27 mouse cellular contexts compared by ENCODE assay signal in the genomic region with DNA sequence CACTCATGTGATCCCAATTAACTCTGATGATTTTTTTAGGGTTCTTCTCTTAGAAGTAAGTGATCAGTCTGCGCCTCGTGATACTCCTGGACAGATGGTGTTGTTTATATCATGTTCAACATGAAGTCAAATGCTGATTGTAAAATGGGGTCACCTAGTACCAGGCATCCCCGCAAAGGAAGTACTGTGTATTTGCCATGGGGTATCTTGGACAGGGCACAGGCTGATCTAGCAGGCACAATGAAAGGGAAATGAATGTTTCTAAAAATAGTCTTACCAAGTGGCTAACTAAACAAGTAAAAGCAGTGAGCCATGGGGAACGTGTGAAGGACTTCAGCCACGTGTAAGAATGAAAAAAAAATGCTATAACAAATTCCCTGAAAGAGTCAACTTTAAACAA. TPM values are rescaled to one million over a fixed set of nuclear protein-coding genes. Genes with fewer than 3 reads are reported as not detected.
DNase-seq lines count a peak whose midpoint lies in the region; ATAC-seq and TF ChIP-seq lines count a peak whose summit lies in the region.
"Had no signal": no experiment of that assay in that cellular context is flagged by ENCODE, and none has a peak within 500 bp of the region (broad histone marks: within the 10 kb centered on the region; RNA-seq: fewer than 3 reads in every experiment).

No protein-coding gene starts in this region.

- ATAC-seq in cerebellum, adult (ENCODE audit: insufficient number of reproducible peaks, low FRiP score, low TSS enrichment), result peak; percentile 45; the same call in 1 of the 2 replicates
- ATAC-seq in intestine, embryonic 14.5 days (replicated peaks; ENCODE audit: low FRiP score, low TSS enrichment, low read depth), result no peak
- no peak for ATAC-seq in intestine, embryonic 16.5 days
- ATAC-seq in lung, postnatal 0 days, result no peak
- ATAC-seq: forebrain, embryonic 15.5 days had no signal

- TF ChIP-seq EP300 in heart, adult 2 months (IDR thresholded peaks at IDR 0.05; ENCODE audit: insufficient read depth, low read depth, low read length), result no peak
- no peak for TF ChIP-seq EP300 in lung, postnatal 0 days (IDR thresholded peaks at IDR 0.05)

- no peak for TF ChIP-seq CTCF in heart, adult 2 months (IDR thresholded peaks at IDR 0.05)
- no peak for TF ChIP-seq CTCF in lung, postnatal 0 days (IDR thresholded peaks at IDR 0.05)

- TF ChIP-seq POLR2A in heart, adult 2 months (IDR thresholded peaks at IDR 0.05; ENCODE audit: insufficient read depth, low read depth, low read length), result no peak

- intact Hi-C loops in heart, adult 2 months (cut with DNase I), result no loop called here

- no peak overlapping the region for H3K4me3 ChIP-seq in heart, adult 2 months
- H3K4me3 ChIP-seq in intestine, embryonic 14.5 days (ENCODE audit: low read depth, low read length), result no peak overlapping the region
- no peak overlapping the region for H3K4me3 ChIP-seq in intestine, embryonic 16.5 days (ENCODE audit: low read length)
- no peak overlapping the region for H3K4me3 ChIP-seq in lung, postnatal 0 days (ENCODE audit: low read depth, low read length)
- H3K4me3 ChIP-seq: embryonic facial prominence, embryonic 10.5 days; forebrain, embryonic 15.5 days; hindbrain, embryonic 15.5 days; limb, embryonic 13.5 days; liver, embryonic 12.5 days; midbrain, embryonic 12.5 days; neural tube, embryonic 15.5 days; stomach, embryonic 15.5 days had no signal

- H3K27me3 ChIP-seq in heart, adult 2 months (ENCODE audit: control insufficient read depth, insufficient read depth, low read length), result no peaks in the 10 kb centered on the region
- H3K27me3 ChIP-seq in intestine, embryonic 14.5 days (replicated peaks; ENCODE audit: control insufficient read depth, insufficient read depth, low read length), result no peaks in the 10 kb centered on the region
- no peaks in the 10 kb centered on the region for H3K27me3 ChIP-seq in intestine, embryonic 16.5 days (replicated peaks; ENCODE audit: control insufficient read depth, insufficient read depth, low read length)
- H3K27me3 ChIP-seq in lung, postnatal 0 days (replicated peaks; ENCODE audit: insufficient read depth, low read length), result no peaks in the 10 kb centered on the region
- H3K27me3 ChIP-seq: forebrain, embryonic 15.5 days; hindbrain, embryonic 15.5 days; liver, embryonic 12.5 days; midbrain, embryonic 12.5 days; neural tube, embryonic 15.5 days; stomach, embryonic 15.5 days had no signal

- no peak for DNase-seq in cerebellum, postnatal 4 days (ENCODE audit: low spot score in 2 of 2)
- DNase-seq in heart, adult 2 months, result no peak
- DNase-seq in heart, adult 11 months, result no peak
- DNase-seq in intestine, embryonic 14.5 days (ENCODE audit: low spot score), result peak; percentile 33
- DNase-seq in lung, postnatal 0 days (ENCODE audit: low spot score), result peak; percentile 47
- no peak for DNase-seq in lung, postnatal 25 days (ENCODE audit: low spot score)
- DNase-seq: adrenal gland, postnatal 10 days; layer of hippocampus, adult 9-11 months; lung, adult 18-20 months; right cerebral cortex, adult 18-20 months; right cerebral cortex, postnatal 4 days; thymus, postnatal 25 days had no signal

- H3K79me2 ChIP-seq in heart, adult 2 months (replicated peaks; ENCODE audit: control insufficient read depth, insufficient read depth, low read length), result no peaks in the 10 kb centered on the region

- H3K4me2 ChIP-seq in intestine, embryonic 14.5 days (ENCODE audit: low read length), result no peak overlapping the region
- no peak overlapping the region for H3K4me2 ChIP-seq in intestine, embryonic 16.5 days (ENCODE audit: low read depth, low read length)
- no peak overlapping the region for H3K4me2 ChIP-seq in lung, postnatal 0 days (replicated peaks; ENCODE audit: low read depth, low read length)
- H3K4me2 ChIP-seq: forebrain, embryonic 15.5 days; hindbrain, embryonic 15.5 days; limb, embryonic 13.5 days; midbrain, embryonic 12.5 days; neural tube, embryonic 15.5 days; stomach, embryonic 15.5 days had no signal

- H3K9me3 ChIP-seq in intestine, embryonic 14.5 days (ENCODE audit: control insufficient read depth, low read length), result no peaks in the 10 kb centered on the region
- no peaks in the 10 kb centered on the region for H3K9me3 ChIP-seq in intestine, embryonic 16.5 days (ENCODE audit: control insufficient read depth, low read length)
- H3K9me3 ChIP-seq in lung, postnatal 0 days (ENCODE audit: low read length), result no peaks in the 10 kb centered on the region
- H3K9me3 ChIP-seq: embryonic facial prominence, embryonic 10.5 days; forebrain, embryonic 15.5 days; hindbrain, embryonic 15.5 days; limb, embryonic 13.5 days; liver, embryonic 12.5 days; midbrain, embryonic 12.5 days; neural tube, embryonic 15.5 days; stomach, embryonic 15.5 days had no signal

- H3K9ac ChIP-seq in heart, adult 2 months (ENCODE audit: low read depth, low read length), result no peak overlapping the region
- no peak overlapping the region for H3K9ac ChIP-seq in intestine, embryonic 14.5 days (ENCODE audit: low read length)
- H3K9ac ChIP-seq in intestine, embryonic 16.5 days (ENCODE audit: low read depth, low read length), result no peak overlapping the region
- H3K9ac ChIP-seq in lung, postnatal 0 days (replicated peaks; ENCODE audit: low read depth), result no peak overlapping the region
- H3K9ac ChIP-seq: forebrain, embryonic 15.5 days; hindbrain, embryonic 15.5 days; limb, embryonic 13.5 days; liver, embryonic 12.5 days; midbrain, embryonic 12.5 days; neural tube, embryonic 15.5 days; stomach, embryonic 15.5 days had no signal

- no peaks in the 10 kb centered on the region for H3K36me3 ChIP-seq in heart, adult 2 months (ENCODE audit: control insufficient read depth, insufficient read depth, low read length)
- no peaks in the 10 kb centered on the region for H3K36me3 ChIP-seq in intestine, embryonic 14.5 days (ENCODE audit: control insufficient read depth, insufficient read depth, low read length)
- no peaks in the 10 kb centered on the region for H3K36me3 ChIP-seq in intestine, embryonic 16.5 days (ENCODE audit: control insufficient read depth, insufficient read depth, low read length)
- no peaks in the 10 kb centered on the region for H3K36me3 ChIP-seq in lung, postnatal 0 days (ENCODE audit: insufficient read depth, low read length)
- H3K36me3 ChIP-seq: embryonic facial prominence, embryonic 10.5 days; forebrain, embryonic 15.5 days; hindbrain, embryonic 15.5 days; limb, embryonic 13.5 days; liver, embryonic 12.5 days; midbrain, embryonic 12.5 days; neural tube, embryonic 15.5 days; stomach, embryonic 15.5 days had no signal

- H3K27ac ChIP-seq in heart, adult 2 months, result peak overlapping the region; percentile 18; the same call in 1 of the 2 replicates
- H3K27ac ChIP-seq in intestine, embryonic 14.5 days (ENCODE audit: low read depth), result no peak overlapping the region
- no peak overlapping the region for H3K27ac ChIP-seq in intestine, embryonic 16.5 days (ENCODE audit: low read length)
- no peak overlapping the region for H3K27ac ChIP-seq in lung, postnatal 0 days (ENCODE audit: low read length)
- H3K27ac ChIP-seq: embryonic facial prominence, embryonic 10.5 days; forebrain, embryonic 15.5 days; hindbrain, embryonic 15.5 days; limb, embryonic 13.5 days; liver, embryonic 12.5 days; midbrain, embryonic 12.5 days; neural tube, embryonic 15.5 days; stomach, embryonic 15.5 days had no signal

- H3K4me1 ChIP-seq in heart, adult 2 months (ENCODE audit: control insufficient read depth, insufficient read depth, low read length), result peaks cover 3% of the 10 kb centered on the region; the same call in 1 of the 2 replicates
- H3K4me1 ChIP-seq in intestine, embryonic 14.5 days (replicated peaks; ENCODE audit: control insufficient read depth, insufficient read depth, low read length), result peaks cover 5% of the 10 kb centered on the region
- H3K4me1 ChIP-seq in intestine, embryonic 16.5 days (ENCODE audit: control insufficient read depth, insufficient read depth, low read length), result no peaks in the 10 kb centered on the region
- no peaks in the 10 kb centered on the region for H3K4me1 ChIP-seq in lung, postnatal 0 days (ENCODE audit: insufficient read depth, low read depth, low read length)
- H3K4me1 ChIP-seq: stomach, embryonic 15.5 days had no signal

- 39% methylated on average over 5 of the region's 5 CpGs for WGBS in heart, adult 2 months
- 56% methylated on average over 5 of the region's 5 CpGs for WGBS in intestine, embryonic 14.5 days
- WGBS in intestine, embryonic 16.5 days, result 65% methylated on average over 5 of the region's 5 CpGs
- 40% methylated on average over 5 of the region's 5 CpGs for WGBS in lung, postnatal 0 days

RNA-seq across cellular contexts. Expression of a gene that starts 9.5 kb away (rescaled TPM):
- total RNA-seq in heart, adult 2 months (2021), result 10 to 100 TPM; 10.9 to 12.8 TPM
- polyA plus RNA-seq in heart, adult 2 months (2012; rRNA removed), result 5.0 and 8.6 TPM in 2 replicates
- polyA plus RNA-seq in intestine, embryonic 14.5 days (2014; fragmentation: Nextera tagmentation; extraction: Ambion mirVana), result 14.6 and 20.2 TPM in 2 replicates
- polyA plus RNA-seq in intestine, embryonic 16.5 days (2015; fragmentation: Nextera tagmentation; extraction: Ambion mirVana), result 14.6 and 14.7 TPM in 2 replicates
- polyA plus RNA-seq in lung, postnatal 0 days (2015; fragmentation: Nextera tagmentation; extraction: Ambion mirVana), result 9.1 and 9.2 TPM in 2 replicates

RNA-seq across cellular contexts. Expression of a gene that starts 17.3 kb away (rescaled TPM):
- total RNA-seq in heart, adult 2 months (2021), result 1 to 10 TPM; 6.9 to 7.2 TPM
- polyA plus RNA-seq in heart, adult 2 months (2012; rRNA removed), result not detected in 2 replicates
- polyA plus RNA-seq in intestine, embryonic 14.5 days (2014; fragmentation: Nextera tagmentation; extraction: Ambion mirVana), result 9.4 and 12.8 TPM in 2 replicates
- 8.1 and 11.4 TPM in 2 replicates for polyA plus RNA-seq in intestine, embryonic 16.5 days (2015; fragmentation: Nextera tagmentation; extraction: Ambion mirVana)
- polyA plus RNA-seq in lung, postnatal 0 days (2015; fragmentation: Nextera tagmentation; extraction: Ambion mirVana), result 4.3 and 7.2 TPM in 2 replicates
- total RNA-seq: hematopoietic stem cell, adult 5-6 weeks had no signal
- polyA plus RNA-seq: cortical plate, adult 2 months; gonadal fat pad, adult 2 months; large intestine, adult 2 months had no signal

RNA-seq across cellular contexts. Expression of a gene that starts 42.7 kb away (rescaled TPM):
- total RNA-seq in heart, adult 2 months (2021), result not detected
- 0.10 and 0.35 TPM in 2 replicates for polyA plus RNA-seq in heart, adult 2 months (2012; rRNA removed)
- polyA plus RNA-seq in intestine, embryonic 14.5 days (2014; fragmentation: Nextera tagmentation; extraction: Ambion mirVana), result 1.8 and 1.9 TPM in 2 replicates
- polyA plus RNA-seq in intestine, embryonic 16.5 days (2015; fragmentation: Nextera tagmentation; extraction: Ambion mirVana), result 0.82 and 1.1 TPM in 2 replicates
- polyA plus RNA-seq in lung, postnatal 0 days (2015; fragmentation: Nextera tagmentation; extraction: Ambion mirVana), result 0.04 TPM in 2 replicates
- total RNA-seq: gastrocnemius, adult 8-10 months; hematopoietic stem cell, adult 5-6 weeks had no signal

RNA-seq across cellular contexts. Expression of a gene that starts 53.6 kb away (rescaled TPM):
- total RNA-seq in heart, adult 2 months (2021), result 10 to 100 TPM; 45.3 to 45.7 TPM
- polyA plus RNA-seq in heart, adult 2 months (2012; rRNA removed), result 18.0 and 35.1 TPM in 2 replicates
- polyA plus RNA-seq in intestine, embryonic 14.5 days (2014; fragmentation: Nextera tagmentation; extraction: Ambion mirVana), result 79.3 and 82.6 TPM in 2 replicates
- 37.5 and 43.5 TPM in 2 replicates for polyA plus RNA-seq in intestine, embryonic 16.5 days (2015; fragmentation: Nextera tagmentation; extraction: Ambion mirVana)
- polyA plus RNA-seq in lung, postnatal 0 days (2015; fragmentation: Nextera tagmentation; extraction: Ambion mirVana), result 34.6 and 42.7 TPM in 2 replicates

Comparison
In these comparisons a context has a peak if more than half of its experiments do, and no peak if none do; other contexts are left out.
1. DNase-seq: peak in intestine, embryonic 14.5 days (single experiment) and lung, postnatal 0 days (single experiment); none in cerebellum, postnatal 4 days (0 of 2), heart, adult 2 months (0 of 2), heart, adult 11 months (single experiment) and lung, postnatal 25 days (single experiment).